Mouse (Mus musculus) liver, embryonic 14.5 days (tissue): ENCODE results near the gene Uggt2.

Source experiments
- CTCF ChIP-seq: IDR thresholded peaks from 2 replicates; pipeline ENCODE4 v1.5.1; 2016; ENCODE audit warnings: antibody characterized with exemption, low read depth, control low read depth
- EP300 ChIP-seq: IDR thresholded peaks from 2 replicates; pipeline ENCODE4 v1.6.1; 2016; ENCODE audit warnings: antibody characterized with exemption, low read depth

GRCm38 (mm10) chr14:119061811-119062210, 37.4 kb downstream of the Uggt2 start:
- no peak for TF ChIP-seq CTCF
- TF ChIP-seq EP300 = no peak
